Mouse (Mus musculus) liver, embryonic 12.5 days (tissue): Measurements from ENCODE around the gene Znfx1. TPM values are rescaled to one million over a fixed set of nuclear protein-coding genes. Genes with fewer than 3 reads are reported as not detected.
A peak's percentile ranks its signal among the peaks of the same experiment; 100 is the strongest.

ENCODE experiments used
- ATAC-seq: fragments of 200-750 bp; cut with Nextera tagmentation; 2 replicates; pipeline ENCODE4 v1.8.0; 2017; ENCODE audit warnings: moderate number of reproducible peaks, mild to moderate bottlenecking, moderate library complexity
- H3K27ac ChIP-seq: fragments of 300-500 bp; sonication (generic); 2 replicates; pipeline ENCODE4 v1.5.1; 2016; ENCODE audit warnings: mild to moderate bottlenecking
- H3K27me3 ChIP-seq: fragments of 300-500 bp; sonication (generic); replicated peaks from 2 replicates; pipeline ENCODE4 v1.6.1; 2016; ENCODE audit warnings: mild to moderate bottlenecking, moderate library complexity
- H3K36me3 ChIP-seq: fragments of 300-500 bp; sonication (generic); 2 replicates; pipeline ENCODE4 v1.6.1; 2016; ENCODE audit warnings: mild to moderate bottlenecking, moderate library complexity
- H3K4me1 ChIP-seq: fragments of 300-500 bp; sonication (generic); 2 replicates; pipeline ENCODE4 v1.6.1; 2016
- H3K4me2 ChIP-seq: fragments of 300-500 bp; sonication (generic); 2 replicates; pipeline ENCODE4 v1.6.1; 2016; ENCODE audit warnings: mild to moderate bottlenecking, moderate library complexity
- H3K4me3 ChIP-seq: fragments of 300-500 bp; sonication (generic); 2 replicates; pipeline ENCODE4 v1.5.1; 2016; ENCODE audit warnings: mild to moderate bottlenecking, moderate library complexity
- H3K9ac ChIP-seq: fragments of 300-500 bp; sonication (generic); 2 replicates; pipeline ENCODE4 v1.6.1; 2016; ENCODE audit warnings: mild to moderate bottlenecking, moderate library complexity
- H3K9me3 ChIP-seq: fragments of 300-500 bp; sonication (generic); replicated peaks from 2 replicates; pipeline ENCODE4 v1.6.1; 2016; ENCODE audit warnings: mild to moderate bottlenecking, moderate library complexity
- WGBS: fragments of 180-500 bp; shearing (Covaris S2); methylation state at CpG from one replicate; pipeline ENCODE4 v1.1.7; 2016; ENCODE audit not compliant: insufficient replicate concordance; 5-methylcytosine and 5-hydroxymethylcytosine counted together
- polyA plus RNA-seq: library from polyadenylated mRNA; unstranded; fragments of >200 nt; fragmentation: Nextera tagmentation; extraction: Ambion mirVana; gene quantifications from 2 replicates; pipeline ENCODE4 v1.2.1, GENCODE M21; 2016

Znfx1 gene
- polyA plus RNA-seq: 13.7 and 13.8 TPM in 2 replicates

GRCm38 (mm10) chr2:167062965-167063880 is at the start of gene Znfx1:
TSS of gene Znfx1 (minus strand) at chr2:167063015.
- WGBS: under 1% methylated on average over 57 of the region's 57 CpGs
- ATAC-seq: peak; percentile 85
- H3K27me3 ChIP-seq: no peaks in the 10 kb centered on the region
- no peaks in the 10 kb centered on the region for H3K9me3 ChIP-seq
- peak within 1 kb of the TSS; percentile 94 for H3K9ac ChIP-seq
- H3K4me1 ChIP-seq: peaks cover 64% of the 10 kb centered on the region
- peaks cover 50% of the 10 kb centered on the region for H3K36me3 ChIP-seq
- H3K27ac ChIP-seq: peak within 1 kb of the TSS; percentile 95
- H3K4me3 ChIP-seq: peak within 1 kb of the TSS; percentile 84
- peak within 1 kb of the TSS; percentile 89 for H3K4me2 ChIP-seq

- Histone ChIP-seq H3K4me1 (no peaks in the 10 kb centered on the region), H3K4me3 (no peak overlapping the region), H3K36me3 (no peaks in the 10 kb centered on the region), H3K9me3 (peaks cover under 1% of the 10 kb centered on the region; the same call in 1 of the 2 replicates), H3K4me2 (no peak overlapping the region), H3K27me3 (peaks cover 14% of the 10 kb centered on the region), H3K9ac (no peak overlapping the region), H3K27ac (no peak overlapping the region)
- 49% methylated on average over 7 of the region's 7 CpGs for WGBS
- ATAC-seq: no peak
Measured at GRCm38 (mm10) chr2:167112259-167112658, 49.4 kb upstream of the Znfx1 start.

- H3K4me3 ChIP-seq: no peak overlapping the region
- no peaks in the 10 kb centered on the region for H3K4me1 ChIP-seq
- H3K4me2 ChIP-seq: no peak overlapping the region
- 68% methylated on average over 8 of the region's 8 CpGs for WGBS
- ATAC-seq: no peak
- H3K9me3 ChIP-seq: peaks cover 16% of the 10 kb centered on the region
- H3K36me3 ChIP-seq: no peaks in the 10 kb centered on the region
- H3K27me3 ChIP-seq: peaks cover 13% of the 10 kb centered on the region; the same call in 1 of the 2 replicates
- no peak overlapping the region for H3K9ac ChIP-seq
- H3K27ac ChIP-seq: no peak overlapping the region
Measured at GRCm38 (mm10) chr2:167109506-167109905, 46.7 kb upstream of the Znfx1 start.

- H3K36me3 ChIP-seq: no peaks in the 10 kb centered on the region
- WGBS: 78% methylated on average over 7 of the region's 7 CpGs
- no peaks in the 10 kb centered on the region for H3K4me1 ChIP-seq
- H3K27ac ChIP-seq: no peak overlapping the region
- no peak overlapping the region for H3K4me3 ChIP-seq
- no peak overlapping the region for H3K9ac ChIP-seq
- peaks cover 16% of the 10 kb centered on the region for H3K9me3 ChIP-seq
- no peak for ATAC-seq
- H3K27me3 ChIP-seq: peaks cover 4% of the 10 kb centered on the region; the same call in 1 of the 2 replicates
- H3K4me2 ChIP-seq: no peak overlapping the region
Measured at GRCm38 (mm10) chr2:167103546-167103945, 40.7 kb upstream of the Znfx1 start.

- peak; percentile 71; the same call in 1 of the 2 replicates for ATAC-seq
- peaks cover 4% of the 10 kb centered on the region; the same call in 1 of the 2 replicates for H3K27me3 ChIP-seq
- H3K9me3 ChIP-seq: peaks cover 12% of the 10 kb centered on the region
- WGBS: 30% methylated on average over 17 of the region's 17 CpGs
- H3K4me2 ChIP-seq: peak overlapping the region; percentile 57
- no peak overlapping the region for H3K27ac ChIP-seq
- H3K4me3 ChIP-seq: peak overlapping the region; percentile 20; the same call in 1 of the 2 replicates
- no peaks in the 10 kb centered on the region for H3K4me1 ChIP-seq
- no peak overlapping the region for H3K9ac ChIP-seq
- H3K36me3 ChIP-seq: no peaks in the 10 kb centered on the region
Measured at GRCm38 (mm10) chr2:167101743-167102441, 39.1 kb upstream of the Znfx1 start.

- no peak for ATAC-seq
- Histone ChIP-seq H3K9me3 (no peaks in the 10 kb centered on the region), H3K9ac (no peak overlapping the region), H3K27ac (no peak overlapping the region), H3K4me2 (no peak overlapping the region), H3K4me1 (no peaks in the 10 kb centered on the region), H3K4me3 (no peak overlapping the region), H3K27me3 (no peaks in the 10 kb centered on the region), H3K36me3 (no peaks in the 10 kb centered on the region)
- WGBS: 40% methylated on average over 4 of the region's 4 CpGs
Measured at GRCm38 (mm10) chr2:167094688-167095087, 31.9 kb upstream of the Znfx1 start.

GRCm38 (mm10) chr2:167093171-167093900 is 30.5 kb upstream of the Znfx1 start:
- Histone ChIP-seq H3K36me3 (no peaks in the 10 kb centered on the region), H3K9ac (no peak overlapping the region), H3K4me1 (no peaks in the 10 kb centered on the region), H3K27me3 (peaks cover 3% of the 10 kb centered on the region; the same call in 1 of the 2 replicates), H3K9me3 (no peaks in the 10 kb centered on the region), H3K4me2 (no peak overlapping the region), H3K27ac (no peak overlapping the region), H3K4me3 (no peak overlapping the region)
- 23% methylated on average over 13 of the region's 13 CpGs for WGBS
- ATAC-seq: no peak

- no peaks in the 10 kb centered on the region for H3K36me3 ChIP-seq
- 66% methylated on average over 1 of the region's 1 CpGs for WGBS
- ATAC-seq: no peak
Measured at GRCm38 (mm10) chr2:167090271-167090670, 27.5 kb upstream of the Znfx1 start.

GRCm38 (mm10) chr2:167086836-167087235 is 24.0 kb upstream of the Znfx1 start:
- H3K36me3 ChIP-seq: no peaks in the 10 kb centered on the region
- no peaks in the 10 kb centered on the region for H3K9me3 ChIP-seq
- H3K27ac ChIP-seq: no peak overlapping the region
- 68% methylated on average over 5 of the region's 5 CpGs for WGBS
- 0 out of 2 replicates have a peak, but pooled peaks cover 3% of the 10 kb centered on the region for H3K4me1 ChIP-seq
- no peak overlapping the region for H3K4me2 ChIP-seq
- no peak overlapping the region for H3K9ac ChIP-seq
- H3K27me3 ChIP-seq: peaks cover 8% of the 10 kb centered on the region
- ATAC-seq: no peak
- no peak overlapping the region for H3K4me3 ChIP-seq

More at GRCm38 (mm10) chr2:167090271-167090670, 27.5 kb upstream of the Znfx1 start:
- Histone ChIP-seq H3K4me2 (no peak overlapping the region), H3K27ac (no peak overlapping the region), H3K4me1 (no peaks in the 10 kb centered on the region), H3K9me3 (no peaks in the 10 kb centered on the region), H3K9ac (no peak overlapping the region), H3K4me3 (no peak overlapping the region), H3K27me3 (peaks cover 3% of the 10 kb centered on the region; the same call in 1 of the 2 replicates)

- Histone ChIP-seq H3K9me3 (no peaks in the 10 kb centered on the region), H3K4me3 (no peak overlapping the region), H3K4me1 (peaks cover 8% of the 10 kb centered on the region; the same call in 1 of the 2 replicates), H3K27ac (no peak overlapping the region), H3K9ac (no peak overlapping the region), H3K36me3 (no peaks in the 10 kb centered on the region), H3K27me3 (peaks cover 13% of the 10 kb centered on the region), H3K4me2 (no peak overlapping the region)
- WGBS: 42% methylated on average over 11 of the region's 11 CpGs
- ATAC-seq: no peak
Measured at GRCm38 (mm10) chr2:167086092-167086491, 23.3 kb upstream of the Znfx1 start.

- no peak overlapping the region for H3K27ac ChIP-seq
- no peaks in the 10 kb centered on the region for H3K36me3 ChIP-seq
- 3% methylated on average over 4 of the region's 4 CpGs for WGBS
- no peak overlapping the region for H3K4me2 ChIP-seq
- no peak overlapping the region for H3K4me3 ChIP-seq
- ATAC-seq: no peak
- H3K9me3 ChIP-seq: no peaks in the 10 kb centered on the region
- H3K4me1 ChIP-seq: peaks cover 8% of the 10 kb centered on the region; the same call in 1 of the 2 replicates
- H3K9ac ChIP-seq: no peak overlapping the region
- peaks cover 21% of the 10 kb centered on the region for H3K27me3 ChIP-seq
Measured at GRCm38 (mm10) chr2:167081639-167082038, 18.8 kb upstream of the Znfx1 start.
